In genomic region chr13:112189605-112190004, GRCm38 (mm10) we compare ENCODE assay signal across 14 mouse cellular contexts.
A peak's percentile ranks its signal among the peaks of the same experiment; 100 is the strongest.
DNase-seq lines count a peak whose midpoint lies in the region; TF ChIP-seq lines count a peak whose summit lies in the region.
"Had no signal": no experiment of that assay in that cellular context is flagged by ENCODE, and none has a peak within 500 bp of the region (broad histone marks: within the 10 kb centered on the region; RNA-seq: fewer than 3 reads in every experiment).

No protein-coding gene starts in this region.

- TF ChIP-seq CTCF in liver, adult 2 months (IDR thresholded peaks at IDR 0.05; ENCODE audit: low read depth, low read length) = no peak

- peak; percentile 37 for DNase-seq in liver, adult 2 months (ENCODE audit: extremely low read depth, low read depth, low spot score)
- no peak for DNase-seq in liver
- DNase-seq in kidney, adult 11 months = peak; percentile 84
- peak; percentile 86 for DNase-seq in kidney, adult 9 months
- DNase-seq in kidney, postnatal 36 days = peak; percentile 58 to 79
- DNase-seq in cerebellum, adult 8-10 months = no peak
- no peak for DNase-seq in right cerebral cortex, adult 18-20 months
- DNase-seq: cerebellum, adult 9-11 months; forebrain, postnatal 0 days; liver, postnatal 0 days; midbrain, embryonic 14.5 days had no signal

- no peak for TF ChIP-seq POLR2A in liver, adult 2 months (IDR thresholded peaks at IDR 0.05; ENCODE audit: extremely low read depth, insufficient read depth, low read length)

- 51% methylated on average over 5 of the region's 5 CpGs for WGBS in liver, adult 2 months

- H3K36me3 ChIP-seq in liver, adult 2 months (ENCODE audit: control insufficient read depth, insufficient read depth, low read length) = no peaks in the 10 kb centered on the region
- H3K36me3 ChIP-seq: embryonic facial prominence, embryonic 13.5 days; hindbrain, embryonic 13.5 days; stomach, embryonic 15.5 days had no signal

- H3K27ac ChIP-seq in liver, adult 2 months (replicated peaks; ENCODE audit: insufficient read depth, low read depth, low read length) = no peak overlapping the region; the same call in 1 of the 2 replicates
- H3K27ac ChIP-seq: embryonic facial prominence, embryonic 13.5 days; hindbrain, embryonic 13.5 days had no signal

- H3K9ac ChIP-seq in liver, adult 2 months (ENCODE audit: low read depth, low read length) = no peak overlapping the region
- H3K9ac ChIP-seq: embryonic facial prominence, embryonic 13.5 days; forebrain, postnatal 0 days; hindbrain, embryonic 13.5 days; liver, postnatal 0 days; stomach, embryonic 15.5 days had no signal

- H3K27me3 ChIP-seq in liver, adult 2 months (ENCODE audit: control insufficient read depth, insufficient read depth, low read length) = no peaks in the 10 kb centered on the region
- H3K27me3 ChIP-seq: embryonic facial prominence, embryonic 13.5 days; stomach, embryonic 15.5 days had no signal

- H3K4me3 ChIP-seq in liver, adult 2 months (ENCODE audit: insufficient read depth, low read depth, low read length) = no peak overlapping the region
- H3K4me3 ChIP-seq: embryonic facial prominence, embryonic 13.5 days; hindbrain, embryonic 13.5 days; stomach, embryonic 15.5 days had no signal

- H3K4me1 ChIP-seq in liver, adult 2 months (ENCODE audit: control insufficient read depth, insufficient read depth, low read length) = peaks cover 3% of the 10 kb centered on the region; the same call in 1 of the 2 replicates

- H3K79me2 ChIP-seq in liver, adult 2 months (ENCODE audit: control insufficient read depth, insufficient read depth, low read length) = no peaks in the 10 kb centered on the region

Comparison
In these comparisons a context has a peak if more than half of its experiments do, and no peak if none do; other contexts are left out.
1. DNase-seq: peak in liver, adult 2 months (single experiment), kidney, adult 11 months (single experiment), kidney, adult 9 months (single experiment) and kidney, postnatal 36 days (2 of 2); none in liver (single experiment), cerebellum, adult 8-10 months (single experiment) and right cerebral cortex, adult 18-20 months (single experiment).